Mouse (Mus musculus): ENCODE measurements around the gene Gm11627. TPM values are rescaled to one million over a fixed set of nuclear protein-coding genes. Genes with fewer than 3 reads are reported as not detected.

The Gm11627 gene
- polyA plus RNA-seq, 1 experiment from 2014 or later, result 11.8 TPM

Other genes with a start within 250 kb of the Gm11627 start
- 24.5 and 26.4 TPM in 2 replicates for gene Slc4a1, start 213.3 kb downstream of the Gm11627 start, polyA plus RNA-seq (2016; fragmentation: Nextera tagmentation; extraction: Ambion mirVana)
- gene Rundc3a, start 186.1 kb downstream of the Gm11627 start, polyA plus RNA-seq (2016; fragmentation: Nextera tagmentation; extraction: Ambion mirVana), result 15.9 and 20.4 TPM in 2 replicates
- gene Slc25a39, start 171.5 kb downstream of the Gm11627 start, polyA plus RNA-seq (2016; fragmentation: Nextera tagmentation; extraction: Ambion mirVana), result 188 and 189 TPM in 2 replicates
- gene Grn, start 149.1 kb downstream of the Gm11627 start, polyA plus RNA-seq (2016; fragmentation: Nextera tagmentation; extraction: Ambion mirVana), result 116 and 126 TPM in 2 replicates
- 13.5 and 15.3 TPM in 2 replicates for gene Fam171a2, start 131.8 kb downstream of the Gm11627 start, polyA plus RNA-seq (2016; fragmentation: Nextera tagmentation; extraction: Ambion mirVana)
- gene Itga2b, start 109.3 kb downstream of the Gm11627 start, polyA plus RNA-seq (2016; fragmentation: Nextera tagmentation; extraction: Ambion mirVana), result 6.8 and 8.3 TPM in 2 replicates
- gene Gpatch8, start 23.1 kb downstream of the Gm11627 start, polyA plus RNA-seq (2016; fragmentation: Nextera tagmentation; extraction: Ambion mirVana), result 68.7 and 69.1 TPM in 2 replicates
- gene Fzd2, start 24.9 kb upstream of the Gm11627 start, polyA plus RNA-seq (2016; fragmentation: Nextera tagmentation; extraction: Ambion mirVana), result 93.6 and 97.8 TPM in 2 replicates
- 0.65 and 1.3 TPM in 2 replicates for gene Meioc, start 84.3 kb upstream of the Gm11627 start, polyA plus RNA-seq (2016; fragmentation: Nextera tagmentation; extraction: Ambion mirVana)
- 49.3 and 52.1 TPM in 2 replicates for gene Ccdc43, start 118.3 kb upstream of the Gm11627 start, polyA plus RNA-seq (2016; fragmentation: Nextera tagmentation; extraction: Ambion mirVana)
- gene Adam11, start 182.0 kb upstream of the Gm11627 start, polyA plus RNA-seq (2016; fragmentation: Nextera tagmentation; extraction: Ambion mirVana), result 23.2 and 25.0 TPM in 2 replicates
- 103 and 105 TPM in 2 replicates for gene Gjc1, start 240.2 kb upstream of the Gm11627 start, polyA plus RNA-seq (2016; fragmentation: Nextera tagmentation; extraction: Ambion mirVana)